Comparison of ENCODE assay signal across 19 mouse cellular contexts in the genomic region with DNA sequence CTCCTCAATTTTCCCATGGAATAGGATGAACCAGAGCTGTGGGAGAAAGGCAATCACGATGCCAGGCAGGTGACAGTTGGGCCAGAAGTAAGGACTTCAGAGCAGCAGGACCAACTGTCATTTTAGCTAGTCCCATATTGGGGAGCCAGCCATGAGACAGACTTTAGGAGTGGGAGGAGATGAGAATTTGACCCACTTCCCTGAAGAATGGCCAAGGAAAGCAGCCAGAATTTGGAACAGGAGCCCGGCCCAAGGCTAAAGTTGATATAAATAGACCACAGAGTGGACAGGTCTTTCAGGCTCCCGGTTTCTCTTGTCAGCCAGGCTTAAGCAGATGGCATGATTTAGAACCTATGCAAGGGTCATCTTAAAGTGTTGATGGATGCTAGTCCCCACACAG.
DNase-seq lines count a peak whose midpoint lies in the region; ATAC-seq lines count a peak whose summit lies in the region.
"Had no signal": no experiment of that assay in that cellular context is flagged by ENCODE, and none has a peak within 500 bp of the region (broad histone marks: within the 10 kb centered on the region; RNA-seq: fewer than 3 reads in every experiment).

No protein-coding gene starts in this region.

- ATAC-seq in forebrain, embryonic 11.5 days (replicated peaks; ENCODE audit: low FRiP score): no peak
- ATAC-seq: inflammation-experienced regulatory T-cells, adult 6 months had no signal

- peak; percentile 25 for DNase-seq in adrenal gland, adult 2 months
- DNase-seq in adrenal gland, adult 18-20 months (ENCODE audit: low spot score in 2 of 2): no peak
- peak; percentile 6 to 9 for DNase-seq in heart, postnatal 10 days
- no peak for DNase-seq in heart, postnatal 14 days
- DNase-seq in cerebellum, adult 9-11 months: peak; percentile 97
- peak; percentile 25 for DNase-seq in skeletal muscle tissue, adult 2 months (ENCODE audit: low read depth, low spot score)
- no peak for DNase-seq in forebrain, embryonic 11.5 days (ENCODE audit: low spot score)
- no peak for DNase-seq in right cerebral cortex, postnatal 14 days
- DNase-seq: heart, adult 11 months; kidney, adult 9 months; kidney, postnatal 36 days; lung, embryonic 14.5 days; lung, postnatal 4 days had no signal

- no peaks in the 10 kb centered on the region for H3K36me3 ChIP-seq in forebrain, embryonic 11.5 days (ENCODE audit: control insufficient read depth, insufficient read depth, low read length)
- H3K36me3 ChIP-seq: embryonic facial prominence, embryonic 13.5 days; limb, embryonic 15.5 days had no signal

- no peak overlapping the region for H3K4me3 ChIP-seq in forebrain, embryonic 11.5 days (ENCODE audit: low read depth, low read length)
- H3K4me3 ChIP-seq: embryonic facial prominence, embryonic 13.5 days; limb, embryonic 15.5 days; midbrain, embryonic 10.5 days; neural tube, embryonic 12.5 days had no signal

- H3K27me3 ChIP-seq in forebrain, embryonic 11.5 days (ENCODE audit: control insufficient read depth, insufficient read depth, low read length): no peaks in the 10 kb centered on the region
- H3K27me3 ChIP-seq: CH12.LX; embryonic facial prominence, embryonic 13.5 days; limb, embryonic 15.5 days; neural tube, embryonic 12.5 days had no signal

- no peak overlapping the region for H3K9ac ChIP-seq in forebrain, embryonic 11.5 days (ENCODE audit: low read length)
- H3K9ac ChIP-seq: embryonic facial prominence, embryonic 13.5 days; limb, embryonic 15.5 days; lung, embryonic 14.5 days; neural tube, embryonic 12.5 days had no signal

- intact Hi-C loops in heart, postnatal 10 days (cut with DNase I): no loop called here
- intact Hi-C loops in heart, postnatal 14 days (cut with DNase I): loop anchor here (10.0 kb wide), 1 partner anchor 1348 kb away; no protein-coding TSS in a partner anchor

- no peak overlapping the region for H3K27ac ChIP-seq in forebrain, embryonic 11.5 days (ENCODE audit: low read depth, low read length)
- H3K27ac ChIP-seq: embryonic facial prominence, embryonic 13.5 days; limb, embryonic 15.5 days; neural tube, embryonic 12.5 days had no signal

- no peaks in the 10 kb centered on the region for H3K9me3 ChIP-seq in forebrain, embryonic 11.5 days (ENCODE audit: control insufficient read depth, low read length)
- H3K9me3 ChIP-seq: embryonic facial prominence, embryonic 13.5 days; limb, embryonic 15.5 days; midbrain, embryonic 10.5 days; neural tube, embryonic 12.5 days had no signal

- 90% methylated on average over 3 of the region's 3 CpGs for WGBS in forebrain, embryonic 11.5 days

- no peaks in the 10 kb centered on the region for H3K4me1 ChIP-seq in forebrain, embryonic 11.5 days (replicated peaks; ENCODE audit: control insufficient read depth, insufficient read depth, low read length)

- H3K4me2 ChIP-seq in forebrain, embryonic 11.5 days (ENCODE audit: low read depth, low read length, severe bottlenecking): no peak overlapping the region
- H3K4me2 ChIP-seq: embryonic facial prominence, embryonic 13.5 days; limb, embryonic 15.5 days; lung, embryonic 14.5 days; neural tube, embryonic 12.5 days had no signal

Comparison
In these comparisons a context has a peak if more than half of its experiments do, and no peak if none do; other contexts are left out.
1. DNase-seq: peak in adrenal gland, adult 2 months (single experiment), heart, postnatal 10 days (2 of 2), cerebellum, adult 9-11 months (single experiment) and skeletal muscle tissue, adult 2 months (single experiment); none in adrenal gland, adult 18-20 months (0 of 2), heart, postnatal 14 days (0 of 2), forebrain, embryonic 11.5 days (single experiment) and right cerebral cortex, postnatal 14 days (single experiment).